Mouse (Mus musculus) lung, postnatal 10 days (tissue): Measurements from ENCODE around the gene Prrg4.
"Not testable (repeated sequence)": the region's sequence is repeated elsewhere in the genome, so short reads cannot be mapped to it uniquely, and the experiment has no call there.

Experiments used
- DNase-seq: peaks from one replicate; pipeline ENCODE4 v3.0.0; 2021

Prrg4 gene

GRCm38 (mm10) chr2:104849276-104849990 is at the start of gene Prrg4:
Prrg4 (minus strand) TSS chr2:104849876.
- DNase-seq: peak; percentile 60

DNA sequence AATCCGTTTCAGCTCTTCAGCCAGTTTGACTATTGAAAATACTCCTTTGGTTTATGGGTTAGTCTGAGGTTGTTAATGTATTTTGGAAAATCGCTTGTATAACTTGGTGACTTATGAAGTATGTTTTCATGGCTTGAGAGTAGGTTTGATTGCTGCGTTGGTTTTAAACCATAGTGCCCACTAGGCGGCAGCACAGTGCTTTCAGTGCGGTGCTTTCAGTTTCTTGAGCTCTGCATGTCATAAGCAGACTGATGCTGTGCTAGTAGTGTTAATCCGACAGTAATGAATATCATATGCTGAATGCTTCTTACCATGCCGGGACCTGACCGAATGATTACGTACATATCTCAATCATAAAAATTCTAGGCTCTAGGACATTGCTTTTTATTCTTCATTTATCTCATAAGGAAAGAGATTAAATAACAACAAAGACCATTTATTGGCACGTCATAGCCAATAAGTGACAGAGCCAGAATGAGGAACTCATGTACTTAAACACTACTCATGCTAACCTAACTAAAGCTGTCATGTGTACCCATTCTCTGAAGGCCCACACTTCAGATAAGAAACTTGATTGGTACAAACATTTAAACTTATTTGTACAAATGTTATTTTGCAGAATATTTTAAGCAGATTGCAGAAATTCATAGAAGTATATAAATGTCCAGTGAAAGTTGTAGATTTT is 38.3 kb upstream of the Prrg4 start:
- DNase-seq: peak; percentile 78

GRCm38 (mm10) chr2:104887331-104887730 is 37.7 kb upstream of the Prrg4 start:
- not testable (repeated sequence) for DNase-seq

DNA sequence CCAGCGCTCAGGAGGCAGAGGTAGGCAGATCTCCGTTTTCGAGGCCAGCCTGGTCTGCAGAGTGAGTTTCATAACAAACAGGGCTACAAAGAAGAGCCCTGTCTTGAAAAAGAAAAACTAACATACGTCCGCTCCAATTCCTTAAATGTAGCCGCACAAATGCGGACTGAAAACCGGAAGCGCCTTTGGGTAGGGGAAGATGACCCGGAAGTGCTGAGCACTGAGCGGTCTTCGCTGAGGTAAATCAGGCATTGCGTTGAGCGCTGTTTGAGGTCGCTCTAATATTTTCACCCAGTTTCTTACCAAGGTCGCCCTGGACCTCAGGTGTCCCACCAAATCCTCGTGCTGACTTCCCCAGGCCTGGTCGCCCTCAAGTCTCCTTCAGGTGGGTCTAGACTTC is 36.4 kb upstream of the Prrg4 start:
- no peak for DNase-seq

- DNase-seq: no peak
These were observed 29.1 kb upstream of the Prrg4 start for GRCm38 (mm10) chr2:104878794-104879193.

DNA sequence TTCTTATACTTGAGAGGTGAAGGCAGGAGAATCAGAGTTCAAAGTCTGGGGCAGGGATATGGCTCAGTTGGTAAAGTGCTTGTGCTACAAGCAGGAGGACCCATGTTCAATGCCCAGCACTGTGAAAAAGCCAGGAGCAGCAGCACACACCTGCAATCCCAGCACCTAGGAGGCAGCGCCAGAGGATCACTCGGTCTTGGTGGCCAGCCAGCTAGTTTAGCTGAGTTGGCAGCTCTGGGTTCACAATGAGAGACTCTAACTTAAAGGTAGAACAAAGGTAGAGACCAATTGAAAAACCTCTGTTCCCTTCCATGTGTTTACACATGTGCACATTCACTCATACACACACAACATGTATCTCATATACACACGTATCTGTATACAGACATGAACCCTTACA is 19.4 kb upstream of the Prrg4 start:
- no peak for DNase-seq

GRCm38 (mm10) chr2:104867282-104867855 is 17.7 kb upstream of the Prrg4 start, which contains the start of gene Ccdc73:
Ccdc73 (plus strand) TSS chr2:104867805.
- no peak for DNase-seq

GRCm38 (mm10) chr2:104864176-104864860 is 14.6 kb upstream of the Prrg4 start:
- DNase-seq: no peak

DNA sequence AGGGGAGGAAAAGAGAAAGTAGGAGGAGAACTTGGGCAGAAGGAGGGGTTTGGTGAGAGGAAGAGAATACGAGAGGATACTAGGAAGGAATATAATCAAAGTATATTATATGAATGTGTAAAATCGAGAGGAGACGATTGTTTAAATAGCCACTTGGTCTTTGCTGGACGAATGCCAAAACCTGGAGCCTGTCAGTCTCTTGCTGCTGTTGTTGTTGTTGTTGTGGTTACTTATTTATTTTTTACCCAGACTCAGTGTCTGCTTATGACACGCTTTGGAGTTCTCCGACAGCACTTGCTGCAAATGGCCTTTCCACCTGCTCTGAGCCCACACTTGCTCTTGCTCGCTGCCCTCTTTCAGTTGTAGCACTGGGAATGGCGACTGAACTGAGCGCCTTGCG is 10.8 kb upstream of the Prrg4 start:
- no peak for DNase-seq

- no peak for DNase-seq
These were observed 9.4 kb upstream of the Prrg4 start for GRCm38 (mm10) chr2:104859060-104859459.

- DNase-seq: not testable (repeated sequence)
These were observed 8.4 kb upstream of the Prrg4 start for GRCm38 (mm10) chr2:104858083-104858482.

- no peak for DNase-seq
These were observed 6.5 kb upstream of the Prrg4 start for GRCm38 (mm10) chr2:104856218-104856617.

DNA sequence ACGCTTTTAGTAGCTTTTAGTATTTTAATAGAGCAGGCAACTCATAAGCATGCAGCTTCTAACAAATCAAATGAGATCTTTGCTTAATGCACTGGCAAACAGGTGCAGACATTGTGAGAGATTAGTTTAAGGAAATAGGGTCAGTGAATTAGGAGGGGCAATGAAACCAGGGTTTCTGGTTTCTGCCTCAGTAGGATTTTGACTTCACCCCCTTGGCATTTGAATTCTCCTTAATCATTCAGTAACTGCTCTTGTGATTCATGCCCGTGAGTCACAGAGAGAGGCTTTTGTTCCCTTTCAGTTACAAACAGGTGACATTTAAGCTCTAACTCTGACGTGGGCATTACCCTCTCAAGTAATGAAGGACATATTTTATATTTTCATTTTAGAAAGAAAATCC is 6.1 kb upstream of the Prrg4 start:
- DNase-seq: no peak

DNA sequence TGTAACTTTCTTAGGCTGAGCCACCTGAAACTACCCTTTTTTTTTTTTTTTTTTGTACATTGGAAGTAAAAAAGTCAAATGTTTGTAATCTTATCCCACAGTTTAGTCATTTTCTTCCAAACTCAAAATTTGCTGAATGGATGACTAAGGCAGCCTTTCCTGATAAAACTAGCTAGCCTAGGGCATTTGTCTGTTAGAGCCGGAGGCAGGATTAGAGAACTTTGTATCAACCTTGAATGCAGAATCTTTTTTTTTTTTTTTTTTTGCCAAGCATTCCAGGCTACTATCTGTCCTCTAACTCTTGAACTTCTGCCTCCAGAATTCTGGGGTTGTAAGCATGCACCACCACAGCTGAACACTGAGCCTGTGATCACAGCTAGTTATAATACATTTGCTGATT is 5.2 kb upstream of the Prrg4 start:
- DNase-seq: no peak

- no peak for DNase-seq
These were observed 2.9 kb upstream of the Prrg4 start for GRCm38 (mm10) chr2:104852546-104852945.

DNA sequence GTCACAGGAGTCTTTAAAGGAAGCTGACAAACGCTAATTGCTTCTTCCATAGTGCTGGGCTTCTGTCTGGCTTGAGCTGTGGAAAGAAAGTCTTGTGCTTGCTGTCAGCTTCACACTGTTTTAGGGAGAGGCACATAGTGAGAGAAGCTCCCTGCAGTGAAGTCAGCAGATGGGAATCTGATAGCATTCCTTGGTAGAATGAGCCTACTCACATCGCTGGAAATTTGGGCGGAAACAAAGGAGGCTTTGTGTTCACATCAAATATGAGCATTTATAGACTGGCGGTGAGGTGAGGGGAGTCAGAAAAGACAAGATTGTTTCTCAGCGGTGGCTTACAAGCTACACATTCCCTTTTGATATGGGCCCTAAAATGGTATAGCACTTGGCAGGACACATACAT is 2.0 kb upstream of the Prrg4 start:
- no peak for DNase-seq

DNA sequence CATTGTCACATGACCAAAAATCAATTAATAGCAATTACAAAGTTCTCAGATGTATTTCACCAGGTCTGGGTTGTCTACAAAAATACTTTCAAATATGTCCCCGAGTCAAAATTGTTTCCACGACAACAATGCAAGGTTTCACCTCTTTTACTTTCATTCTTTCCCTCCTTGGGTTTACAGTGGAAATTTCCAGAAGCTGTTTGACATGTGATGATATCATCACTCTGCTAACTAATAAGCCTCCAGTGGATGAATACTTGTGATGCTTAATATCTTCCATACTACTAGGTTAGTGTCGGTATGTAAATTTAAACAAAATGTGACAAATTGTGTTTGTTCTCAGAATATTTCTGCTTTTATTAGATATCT is 299 bp upstream of the Prrg4 start:
- no peak for DNase-seq

DNA sequence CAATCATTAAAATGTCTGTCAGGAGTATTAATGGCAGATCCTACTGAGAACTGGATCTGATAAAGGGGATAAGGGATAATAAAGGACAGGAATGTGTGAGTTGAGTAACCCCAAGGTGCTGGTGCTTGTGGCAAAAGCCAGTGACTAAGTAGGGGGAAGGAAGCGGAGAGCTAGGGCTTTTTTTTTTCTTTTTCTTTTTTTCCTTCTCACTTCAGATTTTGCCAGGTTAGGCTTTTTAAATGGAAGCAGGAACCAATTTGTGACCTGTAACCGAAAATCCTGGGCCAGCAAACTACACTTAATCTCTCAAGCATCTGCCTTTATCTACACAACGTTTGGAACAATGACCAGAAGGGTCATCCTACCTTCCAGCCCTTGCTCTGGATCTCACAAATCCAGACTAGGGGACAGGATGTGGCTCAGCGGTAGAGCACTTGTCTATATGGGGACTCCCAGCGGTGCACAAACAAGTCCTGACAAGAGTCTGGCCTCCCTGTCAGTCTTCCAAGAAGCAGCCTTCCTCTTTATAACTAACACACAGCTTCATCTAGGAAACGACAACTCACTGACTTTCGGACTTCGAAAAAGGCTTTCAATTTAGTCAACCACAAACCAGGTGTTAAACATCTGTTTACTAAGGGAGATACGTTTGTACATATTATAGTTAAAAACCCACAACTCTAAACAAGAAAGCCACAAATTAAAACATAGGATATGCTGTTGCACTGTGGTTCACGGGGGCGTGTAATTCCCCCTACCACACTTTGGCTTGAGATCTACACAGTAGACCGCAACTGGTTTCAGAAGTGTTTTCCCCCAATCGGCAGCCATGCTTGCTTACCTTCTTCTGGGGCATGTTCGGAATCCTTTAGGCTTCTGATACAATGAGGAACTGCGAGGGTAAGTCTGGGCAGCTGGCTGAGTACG is 1.2 kb downstream of the Prrg4 start:
- DNase-seq: no peak

DNA sequence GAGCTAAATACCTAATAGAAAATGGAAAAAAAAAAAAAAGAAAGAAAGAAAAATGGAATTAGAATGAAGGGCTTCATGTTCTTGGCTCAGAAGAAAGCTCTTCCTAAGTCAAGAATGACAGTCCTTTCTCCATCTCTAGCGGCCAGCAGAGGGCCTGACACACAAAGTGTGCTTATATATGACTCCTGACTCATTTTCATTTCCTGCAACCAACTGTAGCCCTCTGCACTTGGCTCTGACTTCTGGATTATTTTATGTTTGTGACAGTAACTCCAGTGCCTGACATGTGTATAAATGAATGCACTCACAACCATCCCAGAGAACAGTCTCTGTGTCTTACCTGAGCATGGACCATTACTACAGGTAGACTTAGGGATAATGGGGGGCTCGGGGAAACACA is 2.0 kb downstream of the Prrg4 start:
- peak; percentile 31 for DNase-seq

- no peak for DNase-seq
These were observed 2.9 kb downstream of the Prrg4 start for GRCm38 (mm10) chr2:104846638-104847414.

GRCm38 (mm10) chr2:104842559-104842958 is 7.1 kb downstream of the Prrg4 start:
- no peak for DNase-seq

GRCm38 (mm10) chr2:104841736-104842135 is 7.9 kb downstream of the Prrg4 start:
- DNase-seq: no peak
